Mouse (Mus musculus): Measurements from ENCODE around the gene Stard5. TPM values are rescaled to one million over a fixed set of nuclear protein-coding genes. Genes with fewer than 3 reads are reported as not detected.

Gene Stard5
- total RNA-seq, 2 experiments from 2014 or later, result 7.4 to 9.2 TPM

Other genes with a start within 250 kb of the Stard5 start
- gene Tmc3, start 47.0 kb upstream of the Stard5 start, total RNA-seq (2021), result under 1 TPM; 0.12 to 0.23 TPM
- 1 to 10 TPM; 2.5 to 3.4 TPM for gene Il16, start 113.8 kb downstream of the Stard5 start, total RNA-seq (2021)
- gene Cfap161, start 162.9 kb downstream of the Stard5 start, total RNA-seq (2021), result under 1 TPM in 1 of 2 experiments, not detected in 1; 0.59 TPM